Mouse (Mus musculus): ENCODE measurements around the gene Rbms2. TPM values are rescaled to one million over a fixed set of nuclear protein-coding genes. Genes with fewer than 3 reads are reported as not detected.
"Not testable (repeated sequence)": the region's sequence is repeated elsewhere in the genome, so short reads cannot be mapped to it uniquely, and the experiment has no call there.

Gene Rbms2
- polyA plus RNA-seq, 1 experiment from 2014 or later: 8.7 TPM

- WGBS (ENCODE audit: insufficient replicate concordance): 73% methylated on average over 3 of the region's 3 CpGs
- not testable (repeated sequence) for H3K4me3 ChIP-seq
Measured at GRCm38 (mm10) chr10:128192030-128192766, 12.1 kb upstream of the Rbms2 start.

GRCm38 (mm10) chr10:128191472-128191871 lies 11.4 kb upstream of the Rbms2 start:
- Histone ChIP-seq H3K4me3 (no peak overlapping the region), H3K9ac (no peak overlapping the region), H3K4me2 (no peak overlapping the region), H3K27ac (no peak overlapping the region), H3K4me1 (peaks cover 44% of the 10 kb centered on the region), H3K36me3 (no peaks in the 10 kb centered on the region), H3K27me3 (replicated peaks) (peaks cover 39% of the 10 kb centered on the region), H3K9me3 (replicated peaks) (no peaks in the 10 kb centered on the region)
- no peak for ATAC-seq
- 39% methylated on average over 2 of the region's 2 CpGs for WGBS (ENCODE audit: insufficient replicate concordance)

More at GRCm38 (mm10) chr10:128192030-128192766, 12.1 kb upstream of the Rbms2 start:
- not testable (repeated sequence) for H3K36me3 ChIP-seq; H3K27ac ChIP-seq; H3K9ac ChIP-seq; ATAC-seq; H3K9me3 ChIP-seq (replicated peaks); H3K4me2 ChIP-seq
- Histone ChIP-seq H3K27me3 (replicated peaks) (peaks cover 46% of the 10 kb centered on the region), H3K4me1 (peaks cover 37% of the 10 kb centered on the region)

GRCm38 (mm10) chr10:128188242-128188877 lies 8.3 kb upstream of the Rbms2 start:
- 47% methylated on average over 2 of the region's 2 CpGs for WGBS (ENCODE audit: insufficient replicate concordance)
- no peak for ATAC-seq
- Histone ChIP-seq H3K9me3 (replicated peaks) (no peaks in the 10 kb centered on the region), H3K27me3 (replicated peaks) (peaks cover 9% of the 10 kb centered on the region; the same call in 1 of the 2 replicates), H3K4me3 (no peak overlapping the region), H3K9ac (no peak overlapping the region), H3K4me1 (peaks cover 38% of the 10 kb centered on the region), H3K36me3 (no peaks in the 10 kb centered on the region), H3K27ac (peak overlapping the region; percentile 46; the same call in 1 of the 2 replicates), H3K4me2 (no peak overlapping the region)

- peak overlapping the region; percentile 53 for H3K4me2 ChIP-seq
- peaks cover 4% of the 10 kb centered on the region; the same call in 1 of the 2 replicates for H3K27me3 ChIP-seq (replicated peaks)
- WGBS (ENCODE audit: insufficient replicate concordance): 28% methylated on average over 5 of the region's 5 CpGs
- peak overlapping the region; percentile 45; the same call in 1 of the 2 replicates for H3K9ac ChIP-seq
- 0 out of 2 replicates have a peak overlapping the region, but pooled peaks have one; percentile 9 for H3K4me3 ChIP-seq
- peak overlapping the region; percentile 84 for H3K27ac ChIP-seq
- no peaks in the 10 kb centered on the region for H3K9me3 ChIP-seq (replicated peaks)
- peak; percentile 90 for ATAC-seq
- no peaks in the 10 kb centered on the region for H3K36me3 ChIP-seq
- peaks cover 42% of the 10 kb centered on the region for H3K4me1 ChIP-seq
Measured at GRCm38 (mm10) chr10:128187181-128187605, 7.1 kb upstream of the Rbms2 start.

- H3K27ac ChIP-seq: no peak overlapping the region
- WGBS (ENCODE audit: insufficient replicate concordance): 42% methylated on average over 2 of the region's 2 CpGs
- H3K4me3 ChIP-seq: no peak overlapping the region
- H3K9me3 ChIP-seq (replicated peaks): no peaks in the 10 kb centered on the region
- H3K27me3 ChIP-seq (replicated peaks): peaks cover 4% of the 10 kb centered on the region; the same call in 1 of the 2 replicates
- H3K4me1 ChIP-seq: peaks cover 38% of the 10 kb centered on the region
- H3K4me2 ChIP-seq: no peak overlapping the region
- H3K9ac ChIP-seq: no peak overlapping the region
- ATAC-seq: peak; percentile 39; the same call in 1 of the 2 replicates
- no peaks in the 10 kb centered on the region for H3K36me3 ChIP-seq
Measured at GRCm38 (mm10) chr10:128185959-128186358, 5.9 kb upstream of the Rbms2 start.

- no peak overlapping the region for H3K4me2 ChIP-seq
- H3K4me1 ChIP-seq: peaks cover 39% of the 10 kb centered on the region
- H3K9me3 ChIP-seq (replicated peaks): no peaks in the 10 kb centered on the region
- WGBS (ENCODE audit: insufficient replicate concordance): 77% methylated on average over 6 of the region's 6 CpGs
- H3K27ac ChIP-seq: no peak overlapping the region
- no peak overlapping the region for H3K4me3 ChIP-seq
- H3K9ac ChIP-seq: no peak overlapping the region
- H3K36me3 ChIP-seq: no peaks in the 10 kb centered on the region
- H3K27me3 ChIP-seq (replicated peaks): peaks cover 1% of the 10 kb centered on the region; the same call in 1 of the 2 replicates
- no peak for ATAC-seq
Measured at GRCm38 (mm10) chr10:128185277-128185940, 5.3 kb upstream of the Rbms2 start.

GRCm38 (mm10) chr10:128184296-128184695 lies 4.2 kb upstream of the Rbms2 start:
- no peaks in the 10 kb centered on the region for H3K36me3 ChIP-seq
- no peaks in the 10 kb centered on the region for H3K9me3 ChIP-seq (replicated peaks)
- no peak overlapping the region for H3K9ac ChIP-seq
- no peaks in the 10 kb centered on the region for H3K27me3 ChIP-seq (replicated peaks)
- no peak overlapping the region for H3K4me2 ChIP-seq
- ATAC-seq: no peak
- 63% methylated on average over 2 of the region's 2 CpGs for WGBS (ENCODE audit: insufficient replicate concordance)
- H3K4me3 ChIP-seq: no peak overlapping the region
- peaks cover 50% of the 10 kb centered on the region for H3K4me1 ChIP-seq
- no peak overlapping the region for H3K27ac ChIP-seq

- no peaks in the 10 kb centered on the region for H3K36me3 ChIP-seq
- H3K27me3 ChIP-seq (replicated peaks): no peaks in the 10 kb centered on the region
- H3K9me3 ChIP-seq (replicated peaks): no peaks in the 10 kb centered on the region
- no peak overlapping the region for H3K9ac ChIP-seq
- no peak overlapping the region for H3K4me3 ChIP-seq
- 67% methylated on average over 4 of the region's 4 CpGs for WGBS (ENCODE audit: insufficient replicate concordance)
- ATAC-seq: no peak
- peaks cover 46% of the 10 kb centered on the region for H3K4me1 ChIP-seq
- H3K27ac ChIP-seq: 0 out of 2 replicates have a peak overlapping the region, but pooled peaks have one; percentile 40
- no peak overlapping the region for H3K4me2 ChIP-seq
Measured at GRCm38 (mm10) chr10:128177316-128177715, 2.8 kb downstream of the Rbms2 start.

GRCm38 (mm10) chr10:128175996-128176755 lies 3.9 kb downstream of the Rbms2 start:
- no peaks in the 10 kb centered on the region for H3K36me3 ChIP-seq
- peak overlapping the region; percentile 73 for H3K9ac ChIP-seq
- peak overlapping the region; percentile 70 for H3K4me3 ChIP-seq
- peaks cover 46% of the 10 kb centered on the region for H3K4me1 ChIP-seq
- H3K27me3 ChIP-seq (replicated peaks): no peaks in the 10 kb centered on the region
- H3K27ac ChIP-seq: peak overlapping the region; percentile 81
- WGBS (ENCODE audit: insufficient replicate concordance): 1% methylated on average over 17 of the region's 17 CpGs
- peak overlapping the region; percentile 83 for H3K4me2 ChIP-seq
- H3K9me3 ChIP-seq (replicated peaks): no peaks in the 10 kb centered on the region
- peak; percentile 80 for ATAC-seq

- 16% methylated on average over 3 of the region's 3 CpGs for WGBS (ENCODE audit: insufficient replicate concordance)
- peak overlapping the region; percentile 83 for H3K4me2 ChIP-seq
- H3K9me3 ChIP-seq (replicated peaks): no peaks in the 10 kb centered on the region
- peak overlapping the region; percentile 73 for H3K9ac ChIP-seq
- peaks cover 43% of the 10 kb centered on the region for H3K4me1 ChIP-seq
- peak overlapping the region; percentile 81; the same call in 1 of the 2 replicates for H3K27ac ChIP-seq
- no peaks in the 10 kb centered on the region for H3K36me3 ChIP-seq
- ATAC-seq: no peak
- peak overlapping the region; percentile 70 for H3K4me3 ChIP-seq
- H3K27me3 ChIP-seq (replicated peaks): no peaks in the 10 kb centered on the region
Measured at GRCm38 (mm10) chr10:128175302-128175701, 4.8 kb downstream of the Rbms2 start.

- not testable (repeated sequence) for H3K36me3 ChIP-seq; H3K9ac ChIP-seq; H3K27ac ChIP-seq; ATAC-seq; H3K9me3 ChIP-seq (replicated peaks); H3K27me3 ChIP-seq (replicated peaks); H3K4me3 ChIP-seq; H3K4me2 ChIP-seq
- H3K4me1 ChIP-seq: peaks cover 32% of the 10 kb centered on the region
- 86% methylated on average over 10 of the region's 10 CpGs for WGBS (ENCODE audit: insufficient replicate concordance)
Measured at GRCm38 (mm10) chr10:128171348-128171747, 8.7 kb downstream of the Rbms2 start.
